ENCODE assay signal across 1 mouse cellular context in the genomic region with DNA sequence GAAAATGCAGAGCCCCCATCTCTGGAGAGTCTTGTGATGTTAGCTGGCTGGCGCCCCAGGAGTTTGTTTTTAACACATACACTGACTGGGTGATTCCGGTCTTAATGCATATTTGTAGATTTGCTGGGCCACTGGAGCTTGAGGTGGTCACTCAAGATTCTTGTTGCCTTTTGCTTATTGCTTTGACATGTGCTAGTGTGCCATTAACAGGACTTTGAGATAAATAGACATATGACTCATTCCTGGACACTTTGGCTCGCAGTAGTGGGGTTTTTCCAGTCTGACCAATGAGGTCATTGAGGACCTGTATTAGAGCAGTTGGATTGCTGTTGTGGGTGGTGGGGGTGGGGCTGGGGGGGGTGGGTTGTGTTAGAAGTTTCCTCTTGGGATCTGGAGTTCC.
TF ChIP-seq lines count a peak whose summit lies in the region.

No protein-coding gene starts in this region.

TF ChIP-seq in CH12.LX, 34 proteins besides CTCF, POLR2A, EP300 and RAD21 (continued from another document):
- TF ChIP-seq MAX (IDR thresholded peaks at IDR 0.05; ENCODE audit: low read length) (peak; percentile 59; the same call in 1 of the 2 replicates), MAZ (IDR thresholded peaks at IDR 0.05; ENCODE audit: low read depth, low read length) (no peak), JUND (conservative IDR thresholded peaks at IDR 0.05; ENCODE audit: low read depth, low read length) (peak; percentile 93), ZNF384 (IDR thresholded peaks at IDR 0.05; ENCODE audit: low read depth, low read length) (no peak), MYC (IDR thresholded peaks at IDR 0.05; ENCODE audit: low read depth, low read length) (peak; percentile 84), ETS1 (conservative IDR thresholded peaks at IDR 0.05; ENCODE audit: low read depth, low read length) (peak; percentile 79), RCOR1 (conservative IDR thresholded peaks at IDR 0.05; ENCODE audit: low read depth, low read length) (peak; percentile 39; the same call in 1 of the 2 replicates), ELF1 (IDR thresholded peaks at IDR 0.05; ENCODE audit: low read depth, low read length) (no peak), TBP (conservative IDR thresholded peaks at IDR 0.05; ENCODE audit: low read depth, low read length) (no peak), KAT2A (IDR thresholded peaks at IDR 0.05; ENCODE audit: insufficient replicate concordance, low read length) (no peak), NRF1 (IDR thresholded peaks at IDR 0.05; ENCODE audit: low read depth, low read length) (no peak), HCFC1 (IDR thresholded peaks at IDR 0.05; ENCODE audit: low read depth, low read length) (no peak), PAX5 (IDR thresholded peaks at IDR 0.05; ENCODE audit: low read length) (no peak), IRF4 (IDR thresholded peaks at IDR 0.05; ENCODE audit: low read depth, low read length) (peak; percentile 92), MXI1 (IDR thresholded peaks at IDR 0.05; ENCODE audit: low read depth, low read length) (peak; percentile 83), USF1 (IDR thresholded peaks at IDR 0.05; ENCODE audit: low read depth, low read length) (no peak), CHD2 (IDR thresholded peaks at IDR 0.05; ENCODE audit: low read length) (peak; percentile 69), MEF2A (IDR thresholded peaks at IDR 0.05; ENCODE audit: borderline replicate concordance, low read depth, low read length) (peak; percentile 84; the same call in 1 of the 2 replicates), ZMIZ1 (IDR thresholded peaks at IDR 0.05; ENCODE audit: low read depth, low read length) (no peak), USF2 (conservative IDR thresholded peaks at IDR 0.05; ENCODE audit: low read depth, low read length) (no peak), POLR2AphosphoS2 (IDR thresholded peaks at IDR 0.05; ENCODE audit: low read depth, low read length) (no peak), MAFK (IDR thresholded peaks at IDR 0.05; ENCODE audit: insufficient replicate concordance, low read length) (no peak), UBTF (IDR thresholded peaks at IDR 0.05; ENCODE audit: low read depth, low read length) (no peak), E2F4 (IDR thresholded peaks at IDR 0.05; ENCODE audit: insufficient replicate concordance, low read depth, low read length) (no peak), NELFE (IDR thresholded peaks at IDR 0.05; ENCODE audit: low read depth, low read length) (no peak; the same call in 1 of the 2 replicates), ZC3H11A (IDR thresholded peaks at IDR 0.05; ENCODE audit: low read depth, low read length) (no peak), SMC3 (IDR thresholded peaks at IDR 0.05; ENCODE audit: low read depth, low read length) (no peak), BHLHE40 (IDR thresholded peaks at IDR 0.05; ENCODE audit: low read depth, low read length) (peak; percentile 65), SIN3A (IDR thresholded peaks at IDR 0.05; ENCODE audit: low read length) (peak; percentile 78)
TF ChIP-seq in CH12.LX: peak in this region for 13.
